Mouse (Mus musculus) embryo, embryonic 11.5 days (tissue): ENCODE results near the gene Wdfy3.

ENCODE experiments used
- DNase-seq: peaks from one replicate; pipeline ENCODE4 v3.0.0-alpha.2; 2012; ENCODE audit warnings: low read depth, low spot score

Gene Wdfy3

DNA sequence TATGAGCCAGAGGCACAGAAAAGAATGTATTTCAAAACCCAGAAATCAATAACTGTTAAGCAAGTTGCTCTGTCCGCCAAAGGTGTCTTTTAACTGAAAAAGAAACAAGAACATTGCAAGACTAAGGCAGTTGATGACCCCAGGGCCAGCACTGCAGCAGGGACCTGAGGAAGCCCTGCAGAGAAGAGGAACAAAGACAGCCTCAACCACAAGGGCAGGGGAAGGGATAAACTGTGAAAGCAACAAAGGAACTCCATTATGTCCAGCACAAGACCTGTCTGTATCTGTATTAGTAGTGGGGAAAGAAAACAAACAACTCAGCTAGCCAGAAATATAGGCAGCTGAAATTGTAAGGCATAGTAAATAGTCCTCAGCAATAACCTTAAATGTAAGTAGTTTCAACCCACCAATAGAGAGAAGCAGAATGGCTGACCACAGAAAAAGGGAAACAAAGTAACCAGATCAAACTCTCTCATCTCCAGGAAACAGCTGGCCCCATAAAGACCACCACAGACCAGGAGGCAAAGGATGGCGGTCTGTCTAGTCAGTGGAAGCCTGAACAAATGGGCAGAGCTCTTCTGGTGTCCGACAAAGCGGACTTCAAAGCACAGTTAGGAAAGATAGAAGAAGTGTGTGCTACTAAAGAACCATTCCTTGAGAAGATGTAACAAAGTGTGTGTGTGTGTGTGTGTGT, 283.7 kb downstream of the Wdfy3 start:
- no peak for DNase-seq

DNA sequence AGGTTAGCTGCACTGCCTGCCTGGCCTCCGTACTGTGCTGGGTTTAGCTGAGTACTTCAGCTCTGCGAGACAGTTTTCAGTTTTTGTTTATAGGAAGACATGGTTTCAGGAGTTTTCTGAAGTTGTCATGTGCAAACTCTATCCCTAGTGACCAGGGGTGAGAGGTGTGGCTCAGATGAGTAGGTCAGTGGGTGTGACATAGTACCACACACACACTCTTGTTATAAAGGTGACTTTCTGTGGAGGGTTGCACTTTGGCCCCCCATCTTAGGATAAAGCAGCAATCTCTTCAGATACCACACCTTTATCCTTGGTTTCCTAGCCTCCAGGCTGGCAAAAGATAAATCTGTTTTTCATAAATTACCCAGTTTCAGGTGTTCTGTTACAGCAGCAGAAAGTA, 284.9 kb downstream of the Wdfy3 start:
- DNase-seq = no peak

DNA sequence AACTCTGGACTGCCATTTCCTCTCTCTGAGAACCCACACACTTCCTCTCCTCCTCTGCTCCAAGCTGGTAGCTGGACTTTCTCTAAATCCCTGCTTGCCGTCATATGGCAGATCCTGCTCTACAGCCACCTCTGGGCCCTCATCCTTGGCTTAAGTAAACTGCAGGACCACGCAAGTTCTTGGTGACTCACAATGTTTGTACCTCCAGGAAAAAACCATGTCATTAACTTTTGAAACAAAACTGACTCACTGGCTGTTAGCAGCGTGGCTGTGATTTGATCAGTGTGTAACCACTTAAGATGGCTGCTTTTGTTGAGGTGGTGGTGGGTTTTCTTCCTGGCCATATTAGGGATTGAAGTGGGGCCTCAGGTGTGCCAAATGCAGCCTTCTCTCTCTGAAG, 285.4 kb downstream of the Wdfy3 start:
- no peak for DNase-seq
